In genomic region chr10:62507591-62508308, GRCm38 (mm10) we compare ENCODE assay signal across 7 mouse cellular contexts. TPM values are rescaled to one million over a fixed set of nuclear protein-coding genes. Genes with fewer than 3 reads are reported as not detected.
DNase-seq lines count a peak whose midpoint lies in the region; ATAC-seq and TF ChIP-seq lines count a peak whose summit lies in the region.

No protein-coding gene starts in this region.

- H3K9ac ChIP-seq in intestine, embryonic 16.5 days (ENCODE audit: low read depth, low read length) = peak overlapping the region; percentile 49
- peak overlapping the region; percentile 59 for H3K9ac ChIP-seq in liver, postnatal 0 days (replicated peaks)
- H3K9ac ChIP-seq in neural tube, embryonic 13.5 days = no peak overlapping the region

- peak; percentile 49 for ATAC-seq in common myeloid progenitor, adult 5-6 weeks (replicated peaks; ENCODE audit: low read depth, poor library complexity, severe bottlenecking)
- no peak for ATAC-seq in intestine, embryonic 16.5 days
- peak; percentile 37; the same call in 1 of the 2 replicates for ATAC-seq in liver, postnatal 0 days
- ATAC-seq in neural tube, embryonic 13.5 days (ENCODE audit: low read depth) = no peak

- no peaks in the 10 kb centered on the region for H3K36me3 ChIP-seq in intestine, embryonic 16.5 days (ENCODE audit: control insufficient read depth, insufficient read depth, low read length)
- H3K36me3 ChIP-seq in liver, postnatal 0 days (replicated peaks; ENCODE audit: insufficient read depth, low read length) = no peaks in the 10 kb centered on the region
- H3K36me3 ChIP-seq in neural tube, embryonic 13.5 days = no peaks in the 10 kb centered on the region

- 13% methylated on average over 18 of the region's 18 CpGs for WGBS in intestine, embryonic 16.5 days
- WGBS in liver, postnatal 0 days (ENCODE audit: insufficient replicate concordance) = 7% methylated on average over 18 of the region's 18 CpGs
- 17% methylated on average over 18 of the region's 18 CpGs for WGBS in neural tube, embryonic 13.5 days

- DNase-seq in R1 (ENCODE audit: low read depth, low spot score) (peak; percentile 57), MN1 (ENCODE audit: low spot score) (no peak)
- DNase-seq in heart, adult 11 months = peak; percentile 99
- peak; percentile 53 for DNase-seq in liver, postnatal 0 days

- TF ChIP-seq EP300 in liver, postnatal 0 days (IDR thresholded peaks at IDR 0.05; ENCODE audit: low read depth) = no peak

- H3K4me1 ChIP-seq in intestine, embryonic 16.5 days (ENCODE audit: control insufficient read depth, insufficient read depth, low read length) = peaks cover 5% of the 10 kb centered on the region; the same call in 1 of the 2 replicates
- H3K4me1 ChIP-seq in liver, postnatal 0 days (ENCODE audit: insufficient read depth) = peaks cover 38% of the 10 kb centered on the region
- 0 out of 2 replicates have a peak, but pooled peaks cover 6% of the 10 kb centered on the region for H3K4me1 ChIP-seq in neural tube, embryonic 13.5 days (replicated peaks)

- peak overlapping the region; percentile 33 for H3K4me3 ChIP-seq in intestine, embryonic 16.5 days (ENCODE audit: low read length)
- H3K4me3 ChIP-seq in liver, postnatal 0 days (ENCODE audit: low read depth, low read length) = peak overlapping the region; percentile 50
- peak overlapping the region; percentile 25 for H3K4me3 ChIP-seq in neural tube, embryonic 13.5 days

- no peaks in the 10 kb centered on the region for H3K9me3 ChIP-seq in intestine, embryonic 16.5 days (ENCODE audit: control insufficient read depth, low read length)
- no peaks in the 10 kb centered on the region for H3K9me3 ChIP-seq in liver, postnatal 0 days (ENCODE audit: low read length)
- H3K9me3 ChIP-seq in neural tube, embryonic 13.5 days = no peaks in the 10 kb centered on the region

- TF ChIP-seq CTCF in liver, postnatal 0 days (IDR thresholded peaks at IDR 0.05; ENCODE audit: low read depth) = no peak

- no peak overlapping the region for H3K27ac ChIP-seq in intestine, embryonic 16.5 days (ENCODE audit: low read length)
- H3K27ac ChIP-seq in liver, postnatal 0 days (ENCODE audit: low read depth) = peak overlapping the region; percentile 95
- no peak overlapping the region for H3K27ac ChIP-seq in neural tube, embryonic 13.5 days (replicated peaks)

- H3K4me2 ChIP-seq in intestine, embryonic 16.5 days (ENCODE audit: low read depth, low read length) = peak overlapping the region; percentile 62
- peak overlapping the region; percentile 80 for H3K4me2 ChIP-seq in liver, postnatal 0 days (ENCODE audit: low read depth, low read length)
- peak overlapping the region; percentile 48 for H3K4me2 ChIP-seq in neural tube, embryonic 13.5 days

- H3K27me3 ChIP-seq in intestine, embryonic 16.5 days (replicated peaks; ENCODE audit: control insufficient read depth, insufficient read depth, low read length) = no peaks in the 10 kb centered on the region
- no peaks in the 10 kb centered on the region for H3K27me3 ChIP-seq in liver, postnatal 0 days (ENCODE audit: insufficient read depth, low read length)
- H3K27me3 ChIP-seq in neural tube, embryonic 13.5 days = peaks cover 21% of the 10 kb centered on the region

RNA-seq across cellular contexts. Expression of gene Srgn, which starts 19.5 kb away (rescaled TPM):
- 1,072 and 1,492 TPM in 2 replicates for total RNA-seq in common myeloid progenitor, adult 5-6 weeks (2017)
- 15.1 and 15.5 TPM in 2 replicates for polyA plus RNA-seq in intestine, embryonic 16.5 days (2015; fragmentation: Nextera tagmentation; extraction: Ambion mirVana)
- polyA plus RNA-seq in liver, postnatal 0 days (2015; fragmentation: Nextera tagmentation; extraction: Ambion mirVana) = 108 and 110 TPM in 2 replicates
- polyA plus RNA-seq in neural tube, embryonic 13.5 days (2015; fragmentation: Nextera tagmentation; extraction: Ambion mirVana) = 8.3 TPM in 2 replicates

RNA-seq across cellular contexts. Expression of gene Vps26a, which starts 21.1 kb away (rescaled TPM):
- 76.1 and 81.7 TPM in 2 replicates for total RNA-seq in common myeloid progenitor, adult 5-6 weeks (2017)
- 135 and 143 TPM in 2 replicates for polyA plus RNA-seq in intestine, embryonic 16.5 days (2015; fragmentation: Nextera tagmentation; extraction: Ambion mirVana)
- 32.1 and 33.8 TPM in 2 replicates for polyA plus RNA-seq in liver, postnatal 0 days (2015; fragmentation: Nextera tagmentation; extraction: Ambion mirVana)
- polyA plus RNA-seq in neural tube, embryonic 13.5 days (2015; fragmentation: Nextera tagmentation; extraction: Ambion mirVana) = 67.0 and 69.0 TPM in 2 replicates

RNA-seq across cellular contexts. Expression of gene Supv3l1, which starts 58.2 kb away (rescaled TPM):
- 44.9 and 61.6 TPM in 2 replicates for total RNA-seq in common myeloid progenitor, adult 5-6 weeks (2017)
- 29.3 and 33.2 TPM in 2 replicates for polyA plus RNA-seq in intestine, embryonic 16.5 days (2015; fragmentation: Nextera tagmentation; extraction: Ambion mirVana)
- polyA plus RNA-seq in liver, postnatal 0 days (2015; fragmentation: Nextera tagmentation; extraction: Ambion mirVana) = 7.3 and 8.6 TPM in 2 replicates
- 20.5 and 21.6 TPM in 2 replicates for polyA plus RNA-seq in neural tube, embryonic 13.5 days (2015; fragmentation: Nextera tagmentation; extraction: Ambion mirVana)

RNA-seq across cellular contexts. Expression of gene 4930507D05Rik, which starts 58.5 kb away (rescaled TPM):
- 0.19 and 1.0 TPM in 2 replicates for total RNA-seq in common myeloid progenitor, adult 5-6 weeks (2017)
- polyA plus RNA-seq in intestine, embryonic 16.5 days (2015; fragmentation: Nextera tagmentation; extraction: Ambion mirVana) = 0.17 and 0.45 TPM in 2 replicates
- polyA plus RNA-seq in liver, postnatal 0 days (2015; fragmentation: Nextera tagmentation; extraction: Ambion mirVana) = 0.12 TPM in 1 of 2 replicates, not detected in the other
- 1.6 and 1.8 TPM in 2 replicates for polyA plus RNA-seq in neural tube, embryonic 13.5 days (2015; fragmentation: Nextera tagmentation; extraction: Ambion mirVana)

Comparison
In these comparisons a context has a peak if more than half of its experiments do, and no peak if none do; other contexts are left out.
1. ATAC-seq: peak in common myeloid progenitor, adult 5-6 weeks (single experiment) and liver, postnatal 0 days (single experiment); none in intestine, embryonic 16.5 days (single experiment) and neural tube, embryonic 13.5 days (single experiment).
2. Peak in every context shown above with its lines, with median percentiles within 50 percentile points of each other: H3K4me2 ChIP-seq and H3K4me3 ChIP-seq.